Mouse (Mus musculus): ENCODE data around the gene Snx13. TPM values are rescaled to one million over a fixed set of nuclear protein-coding genes. Genes with fewer than 3 reads are reported as not detected.

The Snx13 gene
- 5.5 TPM for polyA plus RNA-seq (2015; fragmentation: Illumina TruSeq; extraction: RNeasy Lipid Tissue Mini Kit (QIAGEN cat#74804); ENCODE audit: insufficient read depth, low read depth, low replicate concordance)

DNA sequence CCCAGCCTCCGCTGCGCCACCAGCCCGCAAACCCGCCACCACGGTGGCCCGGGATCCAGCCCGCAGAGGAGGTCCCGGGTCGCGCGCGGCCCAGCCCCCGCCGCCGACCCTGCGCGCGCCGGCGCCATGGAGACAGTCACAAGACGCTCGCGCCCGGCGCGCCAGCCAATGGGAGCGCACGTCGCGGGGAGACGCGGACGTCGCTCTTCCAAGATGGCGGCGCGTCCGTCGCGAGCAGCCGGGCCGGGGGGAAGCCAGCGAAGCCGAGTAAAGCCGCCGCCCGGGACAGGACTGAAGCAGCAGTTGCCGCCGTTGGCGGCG, at the start of gene Snx13:
Gene Snx13 (plus strand): TSS at position 188 of the 321 bp plus-strand sequence.

Other genes with a start within 250 kb of the Snx13 start
- 0.65 TPM for gene Hdac9, start 130.1 kb upstream of the Snx13 start, polyA plus RNA-seq (2015; fragmentation: Illumina TruSeq; extraction: RNeasy Lipid Tissue Mini Kit (QIAGEN cat#74804); ENCODE audit: insufficient read depth, low read depth, low replicate concordance)
- gene Prps1l1, start 62.4 kb upstream of the Snx13 start, polyA plus RNA-seq (2015; fragmentation: Illumina TruSeq; extraction: RNeasy Lipid Tissue Mini Kit (QIAGEN cat#74804); ENCODE audit: insufficient read depth, low read depth, low replicate concordance): not detected

All from pancreas, adult 10 weeks (tissue).